Mouse (Mus musculus): ENCODE measurements around the gene Rhoc.

- TF ChIP-seq POLR2A (IDR thresholded peaks at IDR 0.05; ENCODE audit: borderline replicate concordance, control insufficient read depth, low read depth, low read length) (no peak), CTCF (IDR thresholded peaks at IDR 0.05; ENCODE audit: control insufficient read depth, insufficient read depth, low read length) (no peak)
These were observed 6.0 kb upstream of the Rhoc start for GRCm38 (mm10) chr3:104782061-104782681.

All from bone marrow, adult 2 months (tissue).